Mouse (Mus musculus) spleen, postnatal 14 days (tissue): ENCODE results near the gene Ppp6r2.
A peak's percentile ranks its signal among the peaks of the same experiment; 100 is the strongest.

Source experiments
- DNase-seq, 2 experiments: peaks; one replicate each; pipeline ENCODE4 v3.0.0; 2021 to 2022; ENCODE audit warnings: low spot score in 2 of 2

The Ppp6r2 gene

DNA sequence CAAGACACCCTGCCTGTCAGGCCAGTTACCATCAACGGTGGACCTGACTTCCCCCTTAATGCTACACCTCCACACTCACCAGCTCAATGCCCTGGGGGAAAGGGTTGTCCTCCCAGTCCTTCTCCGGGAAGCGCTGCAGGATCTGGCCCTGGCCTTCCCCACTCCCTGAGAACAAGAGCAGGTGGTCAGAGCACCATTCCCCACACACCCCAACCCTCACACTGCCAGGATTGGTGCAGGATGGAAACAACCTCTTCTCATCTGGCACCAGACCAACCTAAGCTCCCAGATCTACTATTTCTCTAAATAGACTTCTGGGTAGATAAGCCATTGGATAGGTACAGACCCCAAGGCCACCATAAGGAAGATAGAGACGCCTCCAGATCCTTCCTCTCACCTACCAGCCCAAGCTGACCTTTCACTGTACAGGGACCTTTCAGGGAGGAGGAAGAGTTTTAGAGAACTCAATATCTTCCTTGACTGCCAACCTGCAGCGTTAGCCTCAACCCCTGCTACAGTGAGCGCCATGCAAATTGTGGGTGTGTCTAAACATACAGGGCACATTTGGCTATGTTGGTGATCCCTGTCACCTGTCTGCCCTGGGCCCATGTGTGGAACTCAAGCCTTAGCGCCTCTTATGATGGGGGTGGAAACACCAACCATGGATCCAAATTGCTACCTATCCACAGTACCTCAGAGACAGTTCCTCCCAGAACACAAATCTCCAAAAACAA, 97.2 kb downstream of the Ppp6r2 start:
- DNase-seq: no peak

DNA sequence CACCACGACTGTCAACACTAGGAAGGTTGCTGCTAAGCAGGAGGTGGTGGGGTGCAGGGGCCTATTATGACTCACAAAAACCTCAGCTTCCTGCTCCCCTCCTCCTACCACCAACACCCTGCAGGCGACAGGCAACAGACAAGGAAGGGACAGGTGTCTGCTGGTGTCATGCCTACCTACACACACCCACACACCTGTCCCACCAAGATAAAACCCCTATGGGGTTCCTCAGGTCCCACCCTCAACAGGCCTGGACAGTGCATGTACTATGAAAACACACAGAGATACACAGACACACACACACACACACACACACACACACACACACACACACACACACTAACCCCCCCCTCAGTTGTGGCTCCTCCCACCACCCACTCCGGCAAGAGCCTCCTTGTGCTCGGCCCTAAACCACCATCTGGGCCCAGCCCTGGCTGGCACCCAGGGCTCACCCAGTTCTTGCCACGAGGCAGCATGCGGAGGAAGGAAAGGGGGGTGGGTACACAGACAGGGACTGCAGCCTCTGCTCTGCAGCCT, 98.7 kb downstream of the Ppp6r2 start:
- no peak for DNase-seq

DNA sequence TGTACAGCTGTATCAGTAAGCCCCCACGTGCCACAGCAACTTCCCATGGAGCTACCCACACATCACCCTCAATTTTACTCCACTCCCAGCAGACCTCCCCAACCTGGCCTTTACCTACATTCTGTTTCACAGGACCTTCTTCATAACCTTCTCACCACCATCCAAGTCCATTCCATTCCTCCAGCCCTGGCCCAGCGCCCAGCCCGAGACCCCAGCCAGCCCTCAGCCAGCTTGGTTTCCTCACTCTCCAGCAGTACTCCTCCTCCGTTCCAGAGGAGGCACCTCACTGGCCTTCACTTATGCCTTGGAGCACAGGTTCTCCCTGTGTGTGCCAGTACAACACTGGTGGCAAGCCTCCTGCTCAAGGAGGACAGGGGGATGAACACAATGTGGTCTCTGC, 102.0 kb downstream of the Ppp6r2 start:
- no peak for DNase-seq

DNA sequence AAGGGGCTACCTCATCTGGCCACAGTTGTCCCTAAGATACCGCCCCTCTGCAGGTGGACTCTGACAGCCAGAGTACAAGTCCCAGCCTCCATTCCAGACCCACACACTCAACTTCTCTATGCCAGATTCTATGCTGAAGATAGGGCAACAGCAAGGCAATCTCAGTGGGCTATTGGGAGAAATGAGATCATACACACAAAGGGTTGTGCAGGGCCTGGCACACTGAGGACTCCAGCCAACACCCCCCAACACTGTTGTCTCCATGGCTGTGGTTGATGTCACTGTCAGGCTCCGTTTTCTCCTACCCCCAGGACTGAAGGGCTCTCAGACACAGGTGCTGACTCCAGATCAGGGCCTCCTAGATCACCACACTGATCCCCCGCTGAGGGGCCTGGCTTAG, 102.8 kb downstream of the Ppp6r2 start:
- no peak for DNase-seq

DNA sequence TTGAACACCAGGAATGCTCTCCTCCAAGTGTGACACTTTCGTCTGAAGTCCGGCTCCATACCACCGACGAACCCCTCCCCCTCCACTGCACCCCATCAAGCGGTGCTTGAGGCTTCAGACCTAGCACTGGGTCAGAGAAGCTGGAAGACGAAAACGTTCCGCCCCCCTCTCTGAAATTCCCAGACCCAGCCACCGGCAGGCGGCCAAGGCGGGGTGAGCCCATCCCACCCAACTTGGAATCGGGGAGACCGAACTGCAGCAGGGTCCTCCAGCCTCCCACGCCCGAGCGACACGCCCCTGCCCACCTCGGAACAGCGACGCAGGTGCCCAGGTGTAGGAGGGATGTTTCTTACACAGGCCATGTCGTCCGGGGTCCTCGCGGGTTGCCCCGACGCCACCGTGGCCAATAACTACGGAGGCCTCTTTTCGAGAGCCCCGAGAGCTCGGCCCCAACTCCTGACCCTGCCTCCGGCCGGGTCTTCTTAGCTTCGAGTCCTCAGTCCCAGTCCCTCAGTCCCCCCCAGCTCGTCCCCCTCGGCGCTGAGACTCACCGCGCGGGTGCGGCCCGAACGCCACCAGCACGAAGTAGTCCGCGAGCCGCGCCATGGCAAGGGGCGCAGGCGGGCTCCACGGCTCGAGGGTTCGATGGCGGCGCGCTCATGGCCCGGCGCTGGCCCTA, 103.3 kb downstream of the Ppp6r2 start:
- peak in 1 of 2 experiments; percentile 19 for DNase-seq

DNA sequence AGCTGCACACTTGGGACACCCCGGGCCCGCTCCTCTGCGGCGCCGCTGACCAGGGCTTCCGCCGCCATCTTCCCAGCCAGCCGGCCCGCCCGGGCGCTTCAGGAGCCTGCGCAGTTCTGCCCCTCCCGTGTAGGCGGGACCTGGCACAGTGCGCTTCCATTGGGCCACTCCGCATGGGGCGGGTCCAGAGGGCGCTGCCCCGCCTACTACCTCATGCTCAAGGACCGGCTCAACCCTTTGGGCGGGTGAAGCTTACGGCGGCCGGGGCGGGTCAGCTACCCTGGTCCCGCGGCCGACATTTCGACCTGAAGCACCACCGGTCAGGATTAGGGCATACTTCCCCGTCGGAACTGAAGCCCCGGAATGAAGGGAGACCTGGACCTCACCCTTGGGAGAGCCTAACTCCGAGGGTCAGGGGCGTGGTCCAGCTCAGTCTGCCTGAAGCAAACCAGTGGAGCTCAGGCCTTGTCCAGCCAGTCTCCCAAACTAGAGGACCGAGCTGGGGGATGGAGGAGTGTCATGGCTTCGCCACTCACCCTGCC, 103.9 kb downstream of the Ppp6r2 start, which contains the start of gene Sbf1:
TSS of gene Sbf1 (minus strand) at position 122 of the 542 bp plus-strand sequence.
- peak; percentile 96 for DNase-seq

DNA sequence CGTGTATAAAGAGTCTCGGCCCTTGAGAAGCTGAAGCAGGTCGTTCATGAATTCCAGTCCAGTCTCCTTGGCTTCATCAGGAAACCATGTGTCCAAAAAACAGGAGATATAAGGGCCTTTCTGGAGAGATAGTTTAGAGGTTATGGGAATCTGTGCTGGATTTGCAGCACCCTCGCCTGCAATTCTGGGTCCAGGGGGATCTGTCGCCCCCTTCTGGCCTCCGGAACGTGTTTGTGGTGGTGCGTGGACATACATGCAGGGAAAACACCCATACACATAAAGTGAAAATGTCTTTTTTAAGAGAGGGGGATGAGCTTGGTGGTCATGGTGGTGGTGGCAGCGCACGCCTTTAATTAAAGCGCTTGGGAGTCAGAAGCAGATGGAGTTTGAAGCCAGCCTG, 104.8 kb downstream of the Ppp6r2 start:
- DNase-seq: no peak

DNA sequence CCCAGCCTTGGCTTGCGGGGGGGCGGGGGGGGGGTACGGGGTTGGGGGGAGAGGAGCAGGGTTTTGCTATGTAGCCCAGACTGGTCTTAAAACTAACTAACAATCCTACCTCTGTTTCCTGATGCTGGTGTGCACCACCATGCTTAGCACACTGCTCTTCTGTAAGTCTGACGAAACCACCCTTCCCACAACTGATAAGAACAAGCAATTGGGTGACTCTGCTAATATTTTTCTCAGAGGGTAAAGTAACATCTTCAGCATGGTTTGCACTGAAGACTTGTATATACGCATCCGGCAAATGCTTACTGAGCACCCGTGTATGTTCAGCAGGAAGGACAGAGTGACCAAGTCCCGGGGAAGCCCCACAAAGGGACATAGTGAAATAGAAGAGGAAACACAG, 109.9 kb downstream of the Ppp6r2 start:
- DNase-seq: no peak

DNA sequence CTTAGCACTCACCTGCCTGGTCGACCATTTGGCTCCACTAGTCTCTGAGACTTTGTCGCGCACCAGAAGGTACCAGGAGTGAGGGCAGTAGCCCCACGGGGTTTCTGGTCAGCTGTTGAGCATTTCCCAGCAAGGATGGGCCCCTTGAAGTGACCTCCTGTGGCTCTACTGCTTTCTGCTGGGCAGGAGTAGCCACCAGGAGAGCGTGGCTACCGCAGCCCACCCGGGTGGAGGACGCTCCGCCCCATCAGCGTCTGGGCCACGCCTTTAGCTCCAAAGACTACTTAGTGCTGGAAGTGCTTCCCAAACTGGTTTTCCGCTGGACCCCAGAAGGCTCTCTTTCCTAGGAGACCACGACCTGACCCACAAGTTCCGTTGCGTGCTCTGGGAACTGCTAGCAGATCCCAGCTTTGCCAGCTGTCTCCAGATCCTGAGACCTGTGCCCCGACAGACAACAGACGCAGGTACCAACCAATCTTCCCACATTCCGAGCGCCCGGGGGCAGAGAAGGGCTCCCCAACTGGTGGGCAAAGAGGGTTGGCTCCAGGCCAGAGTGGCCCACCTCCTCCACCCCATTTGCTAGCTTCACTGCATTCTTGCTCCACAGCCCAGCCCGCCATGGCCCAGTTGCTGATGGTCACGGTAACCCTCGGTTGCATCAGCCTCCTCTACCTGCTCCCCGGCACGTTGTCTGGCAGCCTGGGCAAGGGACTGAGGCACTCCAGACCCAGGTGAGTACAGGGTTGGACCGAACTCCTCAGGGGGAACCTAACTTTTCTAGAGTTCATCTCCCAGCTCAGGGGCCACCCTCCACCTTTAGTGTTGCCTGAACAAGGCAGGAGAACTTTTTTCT, 111.5 kb downstream of the Ppp6r2 start, which contains the start of gene Adm2:
TSS of gene Adm2 (plus strand) at position 51 of the 853 bp plus-strand sequence.
- DNase-seq: no peak

DNA sequence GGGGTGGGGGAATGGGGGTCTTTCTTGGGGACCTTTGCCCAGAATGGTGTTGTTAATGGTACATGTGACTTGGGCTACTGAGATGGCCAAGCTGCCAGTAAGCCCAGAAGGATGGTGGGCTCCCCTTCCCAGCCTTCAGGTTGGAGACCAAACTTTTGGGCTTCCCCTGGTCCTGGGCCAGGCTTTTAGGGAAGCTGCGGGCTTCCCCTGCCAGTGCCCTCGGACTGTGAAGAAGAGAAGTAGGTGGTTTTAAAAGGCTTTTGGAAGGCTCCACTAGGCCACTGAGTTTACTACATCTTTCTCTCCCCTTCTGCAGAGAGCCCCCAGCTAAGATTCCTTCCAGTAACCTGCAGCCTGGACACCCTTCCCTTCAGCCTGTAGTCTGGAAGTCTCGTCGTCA, 112.3 kb downstream of the Ppp6r2 start:
- DNase-seq: no peak

DNA sequence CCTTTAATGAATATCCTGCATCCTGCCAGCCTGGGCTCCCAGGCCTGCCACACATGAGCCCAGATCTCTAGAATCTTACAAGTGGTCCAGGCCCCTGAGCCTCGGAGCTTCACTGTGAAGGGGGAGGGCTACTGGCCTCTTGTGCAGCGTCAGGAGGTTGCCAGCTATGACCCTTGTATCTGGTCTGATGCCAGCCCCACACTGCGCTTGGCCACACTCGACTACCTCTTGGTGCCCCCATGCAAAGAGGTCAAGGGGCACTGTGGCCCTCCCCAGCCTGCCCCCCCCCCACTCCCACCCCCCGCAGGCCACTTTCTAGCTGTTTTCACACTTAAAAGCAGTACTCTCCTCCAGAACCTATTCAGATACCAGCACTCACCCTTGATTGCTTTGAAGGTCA, 115.1 kb downstream of the Ppp6r2 start:
- no peak for DNase-seq

DNA sequence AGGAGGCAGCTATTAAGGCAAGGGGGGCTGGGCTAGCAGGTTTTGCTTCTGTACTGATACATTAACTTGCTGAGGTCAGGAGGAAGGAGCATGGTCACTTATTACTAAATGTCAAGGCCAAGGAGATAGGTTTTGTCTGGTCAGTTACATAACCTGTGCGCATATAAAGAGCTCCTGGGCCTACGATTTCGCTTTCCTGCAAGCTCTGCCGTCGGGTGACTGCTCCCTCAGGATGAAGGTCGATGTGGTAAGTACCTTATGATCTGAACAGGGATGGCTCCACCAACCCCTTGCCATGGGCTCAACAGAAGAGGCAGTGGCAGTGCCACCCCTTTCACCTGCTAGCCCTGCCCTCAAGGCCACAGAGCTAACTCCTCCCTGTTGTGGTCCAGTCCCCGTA, 122.9 kb downstream of the Ppp6r2 start, which contains the start of gene Miox:
TSS of gene Miox (plus strand) at position 128 of the 400 bp plus-strand sequence.
- DNase-seq: no peak

DNA sequence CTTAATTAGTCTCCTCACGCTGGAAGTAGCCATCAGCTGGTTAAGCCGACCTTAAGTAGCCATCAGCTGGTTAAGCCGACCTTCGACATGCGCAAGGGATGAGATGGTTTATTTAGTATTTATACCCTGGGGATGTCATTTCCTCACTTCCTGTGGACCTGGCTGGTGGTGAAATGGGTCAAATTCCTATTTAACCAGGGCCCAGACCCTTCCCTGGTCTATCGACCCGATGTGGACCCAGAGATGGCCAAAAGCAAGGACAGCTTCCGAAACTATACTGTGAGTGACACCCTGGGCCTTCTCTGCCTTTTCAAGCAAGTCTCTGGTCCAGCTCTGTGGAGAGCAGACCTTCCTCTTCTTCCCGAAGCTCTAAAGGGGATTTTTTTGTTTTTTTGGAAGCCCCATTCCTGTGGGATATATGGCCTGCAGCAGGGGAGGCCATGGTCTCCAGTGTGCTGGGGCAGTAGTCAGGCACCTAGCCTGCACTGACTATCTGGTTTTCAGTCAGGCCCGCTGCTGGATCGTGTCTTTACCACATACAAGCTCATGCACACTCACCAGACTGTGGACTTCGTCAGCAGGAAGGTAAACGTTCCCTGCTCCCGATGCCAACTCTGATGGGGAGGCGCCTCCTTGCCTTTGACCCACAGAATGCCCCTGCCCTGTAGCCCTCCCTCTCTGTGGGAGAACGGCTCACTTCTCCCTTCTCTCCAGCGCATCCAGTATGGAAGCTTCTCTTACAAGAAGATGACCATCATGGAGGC, 123.6 kb downstream of the Ppp6r2 start:
- DNase-seq: no peak

DNA sequence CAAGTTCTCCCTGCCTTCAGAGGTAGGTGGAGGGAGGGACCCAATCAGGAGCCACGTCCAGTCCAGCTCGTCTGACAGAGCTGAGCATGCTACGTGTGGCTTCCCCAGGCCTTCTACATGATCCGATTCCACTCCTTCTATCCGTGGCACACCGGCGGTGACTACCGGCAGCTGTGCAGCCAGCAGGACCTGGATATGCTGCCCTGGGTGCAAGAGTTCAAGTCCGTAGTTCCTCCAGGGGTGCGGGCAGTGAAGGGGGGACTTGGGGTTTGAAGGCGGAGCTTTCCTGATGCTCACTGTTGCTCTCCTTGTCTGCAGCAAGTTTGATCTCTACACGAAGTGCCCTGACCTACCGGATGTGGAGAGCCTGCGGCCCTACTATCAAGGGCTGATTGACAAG, 125.1 kb downstream of the Ppp6r2 start:
- no peak for DNase-seq
